In the genomic region with DNA sequence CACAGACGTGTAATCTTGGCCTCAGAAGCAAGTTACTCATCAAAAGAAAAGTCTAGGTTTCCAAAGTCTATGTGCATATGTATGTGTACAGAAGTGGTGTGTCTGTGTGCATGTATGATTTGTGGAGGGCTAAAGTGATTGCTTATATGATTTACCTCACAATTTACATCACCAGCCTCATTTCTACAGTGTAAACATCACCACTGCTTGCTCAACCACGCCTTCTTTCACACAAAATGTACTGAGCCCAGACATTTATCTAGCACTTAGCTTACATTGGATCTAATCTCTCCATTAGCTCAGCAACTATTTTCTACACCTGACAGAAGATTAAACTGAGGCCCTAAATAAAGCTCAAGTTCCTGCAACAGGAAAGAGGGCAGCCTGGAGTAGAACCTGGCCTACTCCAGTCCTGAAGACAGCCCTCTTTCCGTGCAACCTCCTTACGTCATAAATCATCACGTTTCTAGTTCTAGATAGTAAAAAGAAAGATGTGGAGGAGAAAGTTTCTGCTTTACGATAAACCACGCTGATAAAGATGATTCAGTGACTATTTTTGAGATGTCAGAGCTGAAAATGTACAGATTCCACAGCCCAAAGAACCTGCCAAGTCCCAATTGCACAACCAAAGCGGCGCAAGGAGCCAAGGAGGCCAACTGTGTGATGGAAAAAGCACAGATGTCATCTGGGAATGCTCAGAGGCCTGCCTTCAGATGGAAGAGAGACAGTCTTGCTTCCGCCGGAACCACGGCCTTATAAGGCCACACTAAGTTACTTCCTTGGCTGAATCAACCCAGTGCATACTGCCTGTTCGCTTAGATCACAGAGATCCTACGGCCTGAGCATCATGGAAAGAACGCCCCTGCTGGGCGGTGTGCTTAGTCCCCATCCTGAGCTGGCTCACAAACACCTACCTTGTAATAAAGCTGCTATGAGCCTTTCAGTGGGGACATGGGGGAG, we compare ENCODE assay signal across 8 mouse cellular contexts.
DNase-seq lines count a peak whose midpoint lies in the region; ATAC-seq lines count a peak whose summit lies in the region.

No protein-coding gene starts in this region.

- H3K4me2 ChIP-seq in kidney, embryonic 16.5 days (replicated peaks; ENCODE audit: low read depth, low read length): no peak overlapping the region

- H3K36me3 ChIP-seq in kidney, embryonic 16.5 days (ENCODE audit: insufficient read depth, low read length): no peaks in the 10 kb centered on the region

- no peak overlapping the region for H3K4me3 ChIP-seq in kidney, embryonic 16.5 days (ENCODE audit: low read length)

- 76% methylated on average over 16 of the region's 16 CpGs for WGBS in kidney, embryonic 16.5 days

- peak; percentile 79 for ATAC-seq in kidney, embryonic 16.5 days (ENCODE audit: low FRiP score, low TSS enrichment)
- no peak for ATAC-seq in inflammation-experienced regulatory T-cells, adult 6 months

- no peaks in the 10 kb centered on the region for H3K27me3 ChIP-seq in kidney, embryonic 16.5 days (ENCODE audit: insufficient read depth, low read length)

- peak; percentile 24 for DNase-seq in urinary bladder, adult 2 months (ENCODE audit: low spot score)
- DNase-seq in urinary bladder, postnatal 10 days (ENCODE audit: low spot score): no peak
- peak; percentile 85 to 89 for DNase-seq in heart, adult 18-20 months
- DNase-seq in lung, postnatal 4 days: peak; percentile 77 to 90
- no peak for DNase-seq in T-cell, adult 2 months (ENCODE audit: low spot score)
- DNase-seq in thymus, postnatal 0 days (ENCODE audit: low spot score): no peak

- no peak overlapping the region for H3K9ac ChIP-seq in kidney, embryonic 16.5 days (replicated peaks; ENCODE audit: low read length)

- H3K9me3 ChIP-seq in kidney, embryonic 16.5 days (ENCODE audit: low read length): no peaks in the 10 kb centered on the region

- no peak overlapping the region for H3K27ac ChIP-seq in kidney, embryonic 16.5 days (ENCODE audit: low read length)

- H3K4me1 ChIP-seq in kidney, embryonic 16.5 days (ENCODE audit: insufficient read depth, low read length): peaks cover 5% of the 10 kb centered on the region; the same call in 1 of the 2 replicates

Comparison
In these comparisons a context has a peak if more than half of its experiments do, and no peak if none do; other contexts are left out.
1. DNase-seq: peak in urinary bladder, adult 2 months (single experiment), heart, adult 18-20 months (2 of 2) and lung, postnatal 4 days (2 of 2); none in urinary bladder, postnatal 10 days (single experiment), T-cell, adult 2 months (single experiment) and thymus, postnatal 0 days (single experiment).